Mouse (Mus musculus): ENCODE results near the gene Rabgef1. TPM values are rescaled to one million over a fixed set of nuclear protein-coding genes. Genes with fewer than 3 reads are reported as not detected.
A peak's percentile ranks its signal among the peaks of the same experiment; 100 is the strongest.

Gene Rabgef1
- total and polyA plus RNA-seq, 3 experiments, result 20.1 to 34.4 (median 26.4) TPM

- peak within 1 kb of the TSS; percentile 74 to 94 (median 88) for H3K4me3 ChIP-seq (replicated peaks in 1 of 3; ENCODE audit: low read depth in 2 of 3, low read length in 2 of 3, poor library complexity in 1 of 3)
- H3K4me2 ChIP-seq (ENCODE audit: insufficient read depth, low read depth, poor library complexity, severe bottlenecking), result peak within 1 kb of the TSS; percentile 99
- no peak for TF ChIP-seq CHD2 (IDR thresholded peaks at IDR 0.05; ENCODE audit: low read length)
- no peak; the same call in 1 of the 2 replicates for TF ChIP-seq GABPA (IDR thresholded peaks at IDR 0.05; ENCODE audit: insufficient replicate concordance, low read depth, low read length)
- TF ChIP-seq JUND (conservative IDR thresholded peaks at IDR 0.05; ENCODE audit: low read depth, low read length), result peak; percentile 90
- peak; percentile 90 for TF ChIP-seq ZMIZ1 (IDR thresholded peaks at IDR 0.05; ENCODE audit: low read depth, low read length)
- TF ChIP-seq ZNF384 (IDR thresholded peaks at IDR 0.05; ENCODE audit: low read depth, low read length), result no peak; the same call in 1 of the 2 replicates
- no peak for TF ChIP-seq RCOR1 (conservative IDR thresholded peaks at IDR 0.05; ENCODE audit: low read depth, low read length)
- TF ChIP-seq KAT2A (IDR thresholded peaks at IDR 0.05; ENCODE audit: insufficient replicate concordance, low read length), result peak; percentile 67; the same call in 1 of the 2 replicates
- TF ChIP-seq ZKSCAN1 (IDR thresholded peaks at IDR 0.05; ENCODE audit: borderline replicate concordance, low read depth, low read length), result no peak
- peak; percentile 55; the same call in 1 of the 2 replicates for TF ChIP-seq MEF2A (IDR thresholded peaks at IDR 0.05; ENCODE audit: borderline replicate concordance, low read depth, low read length)
- TF ChIP-seq ZC3H11A (IDR thresholded peaks at IDR 0.05; ENCODE audit: low read depth, low read length), result no peak
- peak; percentile 66; the same call in 1 of the 2 replicates for TF ChIP-seq TCF12 (IDR thresholded peaks at IDR 0.05; ENCODE audit: low read depth, low read length)
- no peak for TF ChIP-seq EP300 (IDR thresholded peaks at IDR 0.05; ENCODE audit: low read length)
- TF ChIP-seq MYC (IDR thresholded peaks at IDR 0.05; ENCODE audit: low read depth, low read length), result no peak; the same call in none of the 2 replicates
- peak; percentile 86 for TF ChIP-seq HCFC1 (IDR thresholded peaks at IDR 0.05; ENCODE audit: low read depth, low read length)
- TF ChIP-seq ETS1 (conservative IDR thresholded peaks at IDR 0.05; ENCODE audit: low read depth, low read length), result no peak
- TF ChIP-seq SMC3 (IDR thresholded peaks at IDR 0.05; ENCODE audit: low read depth, low read length), result no peak
- TF ChIP-seq MAFK (IDR thresholded peaks at IDR 0.05; ENCODE audit: insufficient replicate concordance, low read length), result no peak
- peak; percentile 94 for TF ChIP-seq NELFE (IDR thresholded peaks at IDR 0.05; ENCODE audit: low read depth, low read length)
- peak; percentile 97 for TF ChIP-seq SIN3A (IDR thresholded peaks at IDR 0.05; ENCODE audit: low read length)
- no peak for TF ChIP-seq USF2 (conservative IDR thresholded peaks at IDR 0.05; ENCODE audit: low read depth, low read length)
- 0 out of 2 replicates have a peak, but pooled peaks have one; percentile 38 for TF ChIP-seq IRF4 (IDR thresholded peaks at IDR 0.05; ENCODE audit: low read depth, low read length)
- TF ChIP-seq CTCF (conservative IDR thresholded peaks at IDR 0.05 in 1 of 2, IDR thresholded peaks at IDR 0.05 in 1 of 2; ENCODE audit: low read depth in 2 of 2, low read length in 2 of 2), result no peak
- no peak for TF ChIP-seq USF1 (IDR thresholded peaks at IDR 0.05; ENCODE audit: low read depth, low read length)
- TF ChIP-seq TBP (conservative IDR thresholded peaks at IDR 0.05; ENCODE audit: low read depth, low read length), result no peak; the same call in 1 of the 2 replicates
- TF ChIP-seq MAX (IDR thresholded peaks at IDR 0.05; ENCODE audit: low read length), result peak; percentile 66; the same call in 1 of the 2 replicates
- no peak for TF ChIP-seq UBTF (IDR thresholded peaks at IDR 0.05; ENCODE audit: low read depth, low read length)
- peak; percentile 97 for TF ChIP-seq POLR2A (IDR thresholded peaks at IDR 0.05; ENCODE audit: low read depth, low read length)
- peak; percentile 81 for TF ChIP-seq JUN (IDR thresholded peaks at IDR 0.05; ENCODE audit: insufficient read depth, low read depth, low read length)
- TF ChIP-seq CHD1 (IDR thresholded peaks at IDR 0.05; ENCODE audit: low read depth, low read length), result no peak
- no peak for TF ChIP-seq RAD21 (IDR thresholded peaks at IDR 0.05; ENCODE audit: low read depth, low read length)
- TF ChIP-seq PAX5 (IDR thresholded peaks at IDR 0.05; ENCODE audit: low read length), result no peak
- peak; percentile 93 for TF ChIP-seq ELF1 (IDR thresholded peaks at IDR 0.05; ENCODE audit: low read depth, low read length)
- peak; percentile 93 for TF ChIP-seq NRF1 (IDR thresholded peaks at IDR 0.05; ENCODE audit: low read depth, low read length)
- peak; percentile 83; the same call in 1 of the 2 replicates for TF ChIP-seq MXI1 (IDR thresholded peaks at IDR 0.05; ENCODE audit: low read depth, low read length)
- TF ChIP-seq BHLHE40 (IDR thresholded peaks at IDR 0.05; ENCODE audit: low read depth, low read length), result peak; percentile 66
- 0 out of 2 replicates have a peak, but pooled peaks have one; percentile 72 for TF ChIP-seq E2F4 (IDR thresholded peaks at IDR 0.05; ENCODE audit: insufficient replicate concordance, low read depth, low read length)
- peak; percentile 83; the same call in 1 of the 2 replicates for TF ChIP-seq POLR2AphosphoS2 (IDR thresholded peaks at IDR 0.05; ENCODE audit: low read depth, low read length)
- H3K9ac ChIP-seq (ENCODE audit: insufficient read depth, low read depth), result peak within 1 kb of the TSS; percentile 69
- dilution Hi-C loops (cut with MboI; ENCODE audit: extremely low pct_ligation_motif_present, extremely low pct_unique_long_range_greater_than_20kb, low sequenced_read_pairs) (no loop called here), in situ Hi-C loops (cut with MboI; ENCODE audit: low pct_ligation_motif_present, low pct_unique_long_range_greater_than_20kb, low sequenced_read_pairs) (no loop called here)
- peaks cover 27 to 44% of the 10 kb centered on the region in 2 experiments for H3K36me3 ChIP-seq (replicated peaks in 1 of 2; ENCODE audit: control insufficient read depth in 1 of 2, insufficient read depth in 1 of 2, low read length in 1 of 2)
- H3K4me1 ChIP-seq (ENCODE audit: control insufficient read depth in 1 of 2, insufficient read depth in 2 of 2), result peaks cover 2 to 26% of the 10 kb centered on the region in 2 experiments; a peak in 2 of 4 replicates
- H3K9me3 ChIP-seq (replicated peaks; ENCODE audit: low read length), result no peaks in the 10 kb centered on the region
- peaks cover 42% of the 10 kb centered on the region for H3K79me2 ChIP-seq (replicated peaks; ENCODE audit: control insufficient read depth, extremely low read depth, insufficient read depth, poor library complexity, severe bottlenecking)
- DNase-seq (ENCODE audit: extremely low read depth), result peak; percentile 100
- H3K27me3 ChIP-seq (replicated peaks), result no peaks in the 10 kb centered on the region
- peak within 1 kb of the TSS; percentile 53 for H3K27ac ChIP-seq (ENCODE audit: insufficient read depth, low read depth)
Observed at GRCm38 (mm10) chr5:130255017-130255720, 83.6 kb downstream of the Rabgef1 start, which contains the start of the genes Sbds and Tyw1. Sbds (minus strand) TSS chr5:130255530. Tyw1 (plus strand) TSS chr5:130255619.
